ENCODE assay signal across 13 mouse cellular contexts in the genomic region with DNA sequence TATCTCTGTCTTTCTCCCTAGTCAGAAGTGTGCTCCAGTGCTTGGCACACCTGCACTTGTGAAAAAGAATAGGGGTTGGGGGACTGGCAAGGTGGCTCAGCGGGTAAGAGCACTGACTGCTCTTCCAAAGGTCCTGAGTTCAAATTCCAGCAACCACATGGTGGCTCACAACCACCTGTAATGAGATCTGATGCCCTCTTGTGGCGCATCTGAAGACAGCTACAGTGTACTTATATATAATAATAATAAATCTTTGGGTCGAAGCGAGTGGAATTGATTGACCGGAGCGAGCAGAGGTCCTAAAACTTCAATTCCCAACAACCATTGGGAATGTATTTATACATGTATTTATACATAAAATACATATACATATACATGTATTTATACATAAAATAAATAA. TPM values are rescaled to one million over a fixed set of nuclear protein-coding genes. Genes with fewer than 3 reads are reported as not detected.
"Had no signal": no experiment of that assay in that cellular context is flagged by ENCODE, and none has a peak within 500 bp of the region (broad histone marks: within the 10 kb centered on the region; RNA-seq: fewer than 3 reads in every experiment).

No protein-coding gene starts in this region.

RNA-seq across cellular contexts. Expression of a gene that starts 42.1 kb away (rescaled TPM):
- total RNA-seq: layer of hippocampus, adult 18-20 months; layer of hippocampus, postnatal 25 days; left cerebral cortex, adult 18-20 months; left cerebral cortex, postnatal 10 days; left cerebral cortex, postnatal 36 days; liver, adult 2 months; megakaryocyte, adult 5-6 weeks had no signal
- polyA plus RNA-seq: liver, adult 2 months; macrophage; midbrain, embryonic 13.5 days; midbrain, embryonic 16.5 days; neural tube, embryonic 11.5 days; neural tube, embryonic 14.5 days had no signal

RNA-seq across cellular contexts. Expression of a gene that starts 45.0 kb away (rescaled TPM):
- polyA plus RNA-seq: limb, embryonic 11.5 days; macrophage; neural tube, embryonic 11.5 days had no signal
